Mouse (Mus musculus): Measurements from ENCODE around the gene Ncoa4. TPM values are rescaled to one million over a fixed set of nuclear protein-coding genes. Genes with fewer than 3 reads are reported as not detected.
"Not testable (repeated sequence)": the region's sequence is repeated elsewhere in the genome, so short reads cannot be mapped to it uniquely, and the experiment has no call there.

Gene Ncoa4
- polyA plus RNA-seq (2016; fragmentation: Nextera tagmentation; extraction: Ambion mirVana) = 69.5 and 76.8 TPM in 2 replicates

- H3K36me3 ChIP-seq = 0 out of 2 replicates have a peak, but pooled peaks cover 5% of the 10 kb centered on the region
- peak; percentile 92 for ATAC-seq (ENCODE audit: insufficient number of reproducible peaks, insufficient read depth, low FRiP score, low TSS enrichment, low read depth)
- under 1% methylated on average over 40 of the region's 40 CpGs for WGBS
Observed at GRCm38 (mm10) chr14:32159690-32160246, at the start of gene Ncoa4. Gene Ncoa4, plus strand, starts transcription at chr14:32159865.

GRCm38 (mm10) chr14:32112124-32112523, 47.5 kb upstream of the Ncoa4 start:
- H3K4me2 ChIP-seq; H3K4me1 ChIP-seq (replicated peaks); H3K36me3 ChIP-seq; H3K9me3 ChIP-seq; ATAC-seq (ENCODE audit: insufficient number of reproducible peaks, insufficient read depth, low FRiP score, low TSS enrichment, low read depth); H3K27me3 ChIP-seq; H3K9ac ChIP-seq (replicated peaks); H3K27ac ChIP-seq; H3K4me3 ChIP-seq (replicated peaks): not testable (repeated sequence)
- WGBS = 93% methylated on average over 10 of the region's 10 CpGs

More at GRCm38 (mm10) chr14:32159690-32160246, at the start of gene Ncoa4:
- peaks cover 21% of the 10 kb centered on the region for H3K4me1 ChIP-seq (replicated peaks)
- no peaks in the 10 kb centered on the region for H3K27me3 ChIP-seq
- peak within 1 kb of the TSS; percentile 79 for H3K4me2 ChIP-seq
- H3K27ac ChIP-seq = peak within 1 kb of the TSS; percentile 78
- peak within 1 kb of the TSS; percentile 79 for H3K4me3 ChIP-seq (replicated peaks)
- H3K9me3 ChIP-seq = no peaks in the 10 kb centered on the region
- peak within 1 kb of the TSS; percentile 94 for H3K9ac ChIP-seq (replicated peaks)

- no peak overlapping the region; the same call in 1 of the 2 replicates for H3K4me2 ChIP-seq
- H3K36me3 ChIP-seq = no peaks in the 10 kb centered on the region
- peaks cover 7% of the 10 kb centered on the region for H3K4me1 ChIP-seq (replicated peaks)
- ATAC-seq (ENCODE audit: insufficient number of reproducible peaks, insufficient read depth, low FRiP score, low TSS enrichment, low read depth) = no peak
- no peak overlapping the region; the same call in 1 of the 2 replicates for H3K27ac ChIP-seq
- H3K27me3 ChIP-seq = no peaks in the 10 kb centered on the region
- H3K9me3 ChIP-seq = no peaks in the 10 kb centered on the region
- H3K4me3 ChIP-seq (replicated peaks) = no peak overlapping the region
- WGBS = 39% methylated on average over 11 of the region's 11 CpGs
- no peak overlapping the region for H3K9ac ChIP-seq (replicated peaks)
Observed at GRCm38 (mm10) chr14:32120940-32121919, 38.4 kb upstream of the Ncoa4 start.

GRCm38 (mm10) chr14:32121920-32122315, 37.7 kb upstream of the Ncoa4 start:
- no peaks in the 10 kb centered on the region for H3K36me3 ChIP-seq
- no peak overlapping the region for H3K4me3 ChIP-seq (replicated peaks)
- ATAC-seq (ENCODE audit: insufficient number of reproducible peaks, insufficient read depth, low FRiP score, low TSS enrichment, low read depth) = no peak
- no peak overlapping the region for H3K27ac ChIP-seq
- no peaks in the 10 kb centered on the region for H3K27me3 ChIP-seq
- H3K9ac ChIP-seq (replicated peaks) = no peak overlapping the region
- no peaks in the 10 kb centered on the region for H3K9me3 ChIP-seq
- H3K4me2 ChIP-seq = no peak overlapping the region
- WGBS = 59% methylated on average over 2 of the region's 2 CpGs
- peaks cover 7% of the 10 kb centered on the region for H3K4me1 ChIP-seq (replicated peaks)

- no peak for ATAC-seq (ENCODE audit: insufficient number of reproducible peaks, insufficient read depth, low FRiP score, low TSS enrichment, low read depth)
Observed at GRCm38 (mm10) chr14:32124261-32124660, 35.4 kb upstream of the Ncoa4 start.

GRCm38 (mm10) chr14:32125256-32125655, 34.4 kb upstream of the Ncoa4 start:
- H3K4me3 ChIP-seq (replicated peaks); H3K27me3 ChIP-seq; H3K4me2 ChIP-seq; H3K27ac ChIP-seq; H3K9ac ChIP-seq (replicated peaks); H3K9me3 ChIP-seq; H3K4me1 ChIP-seq (replicated peaks); H3K36me3 ChIP-seq; ATAC-seq (ENCODE audit: insufficient number of reproducible peaks, insufficient read depth, low FRiP score, low TSS enrichment, low read depth): not testable (repeated sequence)
- 91% methylated on average over 5 of the region's 5 CpGs for WGBS

More at GRCm38 (mm10) chr14:32124261-32124660, 35.4 kb upstream of the Ncoa4 start:
- WGBS = 78% methylated on average over 3 of the region's 3 CpGs
- peaks cover 7% of the 10 kb centered on the region for H3K4me1 ChIP-seq (replicated peaks)
- H3K36me3 ChIP-seq = no peaks in the 10 kb centered on the region
- no peaks in the 10 kb centered on the region for H3K9me3 ChIP-seq
- no peak overlapping the region for H3K27ac ChIP-seq
- H3K27me3 ChIP-seq = no peaks in the 10 kb centered on the region
- no peak overlapping the region for H3K4me2 ChIP-seq
- no peak overlapping the region for H3K4me3 ChIP-seq (replicated peaks)
- no peak overlapping the region for H3K9ac ChIP-seq (replicated peaks)

GRCm38 (mm10) chr14:32128409-32128808, 31.3 kb upstream of the Ncoa4 start:
- Histone ChIP-seq H3K4me1 (replicated peaks) (no peaks in the 10 kb centered on the region), H3K9ac (replicated peaks) (no peak overlapping the region), H3K4me2 (no peak overlapping the region), H3K27me3 (no peaks in the 10 kb centered on the region), H3K4me3 (replicated peaks) (no peak overlapping the region), H3K36me3 (no peaks in the 10 kb centered on the region), H3K27ac (no peak overlapping the region), H3K9me3 (no peaks in the 10 kb centered on the region)
- WGBS = 82% methylated on average over 5 of the region's 5 CpGs
- no peak for ATAC-seq (ENCODE audit: insufficient number of reproducible peaks, insufficient read depth, low FRiP score, low TSS enrichment, low read depth)

GRCm38 (mm10) chr14:32131836-32132235, 27.8 kb upstream of the Ncoa4 start:
- WGBS = 88% methylated on average over 4 of the region's 4 CpGs
- Histone ChIP-seq H3K4me2 (no peak overlapping the region), H3K9ac (replicated peaks) (no peak overlapping the region), H3K27me3 (no peaks in the 10 kb centered on the region), H3K4me3 (replicated peaks) (no peak overlapping the region), H3K36me3 (no peaks in the 10 kb centered on the region), H3K27ac (no peak overlapping the region), H3K4me1 (replicated peaks) (no peaks in the 10 kb centered on the region), H3K9me3 (no peaks in the 10 kb centered on the region)
- ATAC-seq (ENCODE audit: insufficient number of reproducible peaks, insufficient read depth, low FRiP score, low TSS enrichment, low read depth) = no peak

- Histone ChIP-seq H3K9me3 (no peaks in the 10 kb centered on the region), H3K36me3 (no peaks in the 10 kb centered on the region), H3K4me3 (replicated peaks) (no peak overlapping the region), H3K27me3 (no peaks in the 10 kb centered on the region), H3K4me2 (no peak overlapping the region), H3K27ac (no peak overlapping the region), H3K9ac (replicated peaks) (no peak overlapping the region), H3K4me1 (replicated peaks) (no peaks in the 10 kb centered on the region)
- no peak for ATAC-seq (ENCODE audit: insufficient number of reproducible peaks, insufficient read depth, low FRiP score, low TSS enrichment, low read depth)
- WGBS = 35% methylated on average over 2 of the region's 2 CpGs
Observed at GRCm38 (mm10) chr14:32134293-32134692, 25.4 kb upstream of the Ncoa4 start.

GRCm38 (mm10) chr14:32136467-32136866, 23.2 kb upstream of the Ncoa4 start:
- WGBS = 62% methylated on average over 3 of the region's 3 CpGs
- not testable (repeated sequence) for H3K4me1 ChIP-seq (replicated peaks); H3K36me3 ChIP-seq; H3K27me3 ChIP-seq; H3K9me3 ChIP-seq; ATAC-seq (ENCODE audit: insufficient number of reproducible peaks, insufficient read depth, low FRiP score, low TSS enrichment, low read depth); H3K9ac ChIP-seq (replicated peaks); H3K27ac ChIP-seq; H3K4me3 ChIP-seq (replicated peaks); H3K4me2 ChIP-seq

- Histone ChIP-seq H3K9ac (replicated peaks) (no peak overlapping the region), H3K9me3 (no peaks in the 10 kb centered on the region), H3K4me3 (replicated peaks) (no peak overlapping the region), H3K36me3 (no peaks in the 10 kb centered on the region), H3K27ac (no peak overlapping the region), H3K27me3 (no peaks in the 10 kb centered on the region), H3K4me1 (replicated peaks) (no peaks in the 10 kb centered on the region), H3K4me2 (no peak overlapping the region)
- 77% methylated on average over 5 of the region's 5 CpGs for WGBS
- no peak for ATAC-seq (ENCODE audit: insufficient number of reproducible peaks, insufficient read depth, low FRiP score, low TSS enrichment, low read depth)
Observed at GRCm38 (mm10) chr14:32140359-32140965, 19.2 kb upstream of the Ncoa4 start.

Measured in limb, embryonic 12.5 days (tissue).